Mouse (Mus musculus): Measurements from ENCODE around the gene Fchsd2. TPM values are rescaled to one million over a fixed set of nuclear protein-coding genes. Genes with fewer than 3 reads are reported as not detected.

Gene Fchsd2
- polyA plus RNA-seq, 1 experiment, result 24.9 TPM

- Histone ChIP-seq H3K4me3 (ENCODE audit: low read depth, low read length) (no peak overlapping the region), H3K27me3 (ENCODE audit: control insufficient read depth, insufficient read depth, low read length, poor library complexity, severe bottlenecking) (no peaks in the 10 kb centered on the region), H3K9ac (ENCODE audit: low read depth, poor library complexity, severe bottlenecking) (no peak overlapping the region), H3K9me3 (replicated peaks; ENCODE audit: control insufficient read depth, insufficient read depth, low read length, poor library complexity, severe bottlenecking) (no peaks in the 10 kb centered on the region), H3K36me3 (ENCODE audit: control insufficient read depth, insufficient read depth, low read length, poor library complexity, severe bottlenecking) (no peaks in the 10 kb centered on the region), H3K4me1 (ENCODE audit: control insufficient read depth, insufficient read depth, low read length) (no peaks in the 10 kb centered on the region), H3K27ac (ENCODE audit: insufficient read depth, low read length) (no peak overlapping the region)
- TF ChIP-seq POLR2A (IDR thresholded peaks at IDR 0.05; ENCODE audit: insufficient read depth, low read length) (no peak), CTCF (IDR thresholded peaks at IDR 0.05; ENCODE audit: low read depth, low read length) (no peak), EP300 (IDR thresholded peaks at IDR 0.05; ENCODE audit: insufficient read depth, low read depth, low read length) (no peak)
Observed at GRCm38 (mm10) chr7:101130646-101131045, 38.0 kb downstream of the Fchsd2 start.

GRCm38 (mm10) chr7:101131281-101131680 is 38.6 kb downstream of the Fchsd2 start:
- H3K9ac ChIP-seq (ENCODE audit: low read depth, poor library complexity, severe bottlenecking), result no peak overlapping the region
- no peak for TF ChIP-seq EP300 (IDR thresholded peaks at IDR 0.05; ENCODE audit: insufficient read depth, low read depth, low read length)
- TF ChIP-seq POLR2A (IDR thresholded peaks at IDR 0.05; ENCODE audit: insufficient read depth, low read length), result no peak
- no peak for TF ChIP-seq CTCF (IDR thresholded peaks at IDR 0.05; ENCODE audit: low read depth, low read length)
- no peak overlapping the region for H3K4me3 ChIP-seq (ENCODE audit: low read depth, low read length)
- no peaks in the 10 kb centered on the region for H3K9me3 ChIP-seq (replicated peaks; ENCODE audit: control insufficient read depth, insufficient read depth, low read length, poor library complexity, severe bottlenecking)
- H3K27ac ChIP-seq (ENCODE audit: insufficient read depth, low read length), result no peak overlapping the region
- H3K36me3 ChIP-seq (ENCODE audit: control insufficient read depth, insufficient read depth, low read length, poor library complexity, severe bottlenecking), result no peaks in the 10 kb centered on the region
- no peaks in the 10 kb centered on the region for H3K4me1 ChIP-seq (ENCODE audit: control insufficient read depth, insufficient read depth, low read length)
- no peaks in the 10 kb centered on the region for H3K27me3 ChIP-seq (ENCODE audit: control insufficient read depth, insufficient read depth, low read length, poor library complexity, severe bottlenecking)

GRCm38 (mm10) chr7:101133591-101133990 is 40.9 kb downstream of the Fchsd2 start:
- no peaks in the 10 kb centered on the region for H3K27me3 ChIP-seq (ENCODE audit: control insufficient read depth, insufficient read depth, low read length, poor library complexity, severe bottlenecking)
- H3K9me3 ChIP-seq (replicated peaks; ENCODE audit: control insufficient read depth, insufficient read depth, low read length, poor library complexity, severe bottlenecking), result no peaks in the 10 kb centered on the region
- no peak overlapping the region for H3K27ac ChIP-seq (ENCODE audit: insufficient read depth, low read length)
- no peak for TF ChIP-seq POLR2A (IDR thresholded peaks at IDR 0.05; ENCODE audit: insufficient read depth, low read length)
- no peak for TF ChIP-seq EP300 (IDR thresholded peaks at IDR 0.05; ENCODE audit: insufficient read depth, low read depth, low read length)
- no peak for TF ChIP-seq CTCF (IDR thresholded peaks at IDR 0.05; ENCODE audit: low read depth, low read length)
- H3K4me3 ChIP-seq (ENCODE audit: low read depth, low read length), result no peak overlapping the region
- no peaks in the 10 kb centered on the region for H3K4me1 ChIP-seq (ENCODE audit: control insufficient read depth, insufficient read depth, low read length)
- H3K9ac ChIP-seq (ENCODE audit: low read depth, poor library complexity, severe bottlenecking), result no peak overlapping the region
- H3K36me3 ChIP-seq (ENCODE audit: control insufficient read depth, insufficient read depth, low read length, poor library complexity, severe bottlenecking), result no peaks in the 10 kb centered on the region

GRCm38 (mm10) chr7:101134117-101134516 is 41.5 kb downstream of the Fchsd2 start:
- H3K9ac ChIP-seq (ENCODE audit: low read depth, poor library complexity, severe bottlenecking), result no peak overlapping the region
- TF ChIP-seq POLR2A (IDR thresholded peaks at IDR 0.05; ENCODE audit: insufficient read depth, low read length), result no peak
- H3K4me3 ChIP-seq (ENCODE audit: low read depth, low read length), result no peak overlapping the region
- H3K36me3 ChIP-seq (ENCODE audit: control insufficient read depth, insufficient read depth, low read length, poor library complexity, severe bottlenecking), result no peaks in the 10 kb centered on the region
- H3K9me3 ChIP-seq (replicated peaks; ENCODE audit: control insufficient read depth, insufficient read depth, low read length, poor library complexity, severe bottlenecking), result no peaks in the 10 kb centered on the region
- H3K27me3 ChIP-seq (ENCODE audit: control insufficient read depth, insufficient read depth, low read length, poor library complexity, severe bottlenecking), result no peaks in the 10 kb centered on the region
- no peak overlapping the region for H3K27ac ChIP-seq (ENCODE audit: insufficient read depth, low read length)
- no peaks in the 10 kb centered on the region for H3K4me1 ChIP-seq (ENCODE audit: control insufficient read depth, insufficient read depth, low read length)

- no peak overlapping the region for H3K9ac ChIP-seq (ENCODE audit: low read depth, poor library complexity, severe bottlenecking)
- no peaks in the 10 kb centered on the region for H3K36me3 ChIP-seq (ENCODE audit: control insufficient read depth, insufficient read depth, low read length, poor library complexity, severe bottlenecking)
- H3K27ac ChIP-seq (ENCODE audit: insufficient read depth, low read length), result no peak overlapping the region
- no peaks in the 10 kb centered on the region for H3K4me1 ChIP-seq (ENCODE audit: control insufficient read depth, insufficient read depth, low read length)
- no peak overlapping the region for H3K4me3 ChIP-seq (ENCODE audit: low read depth, low read length)
- TF ChIP-seq EP300 (IDR thresholded peaks at IDR 0.05; ENCODE audit: insufficient read depth, low read depth, low read length) (no peak), CTCF (IDR thresholded peaks at IDR 0.05; ENCODE audit: low read depth, low read length) (no peak)
- H3K27me3 ChIP-seq (ENCODE audit: control insufficient read depth, insufficient read depth, low read length, poor library complexity, severe bottlenecking), result no peaks in the 10 kb centered on the region
- H3K9me3 ChIP-seq (replicated peaks; ENCODE audit: control insufficient read depth, insufficient read depth, low read length, poor library complexity, severe bottlenecking), result no peaks in the 10 kb centered on the region
Observed at GRCm38 (mm10) chr7:101138819-101139218, 46.2 kb downstream of the Fchsd2 start.

- Histone ChIP-seq H3K4me3 (ENCODE audit: low read depth, low read length) (no peak overlapping the region), H3K9ac (ENCODE audit: low read depth, poor library complexity, severe bottlenecking) (no peak overlapping the region), H3K27ac (ENCODE audit: insufficient read depth, low read length) (no peak overlapping the region), H3K36me3 (ENCODE audit: control insufficient read depth, insufficient read depth, low read length, poor library complexity, severe bottlenecking) (no peaks in the 10 kb centered on the region), H3K9me3 (replicated peaks; ENCODE audit: control insufficient read depth, insufficient read depth, low read length, poor library complexity, severe bottlenecking) (no peaks in the 10 kb centered on the region), H3K4me1 (ENCODE audit: control insufficient read depth, insufficient read depth, low read length) (no peaks in the 10 kb centered on the region), H3K27me3 (ENCODE audit: control insufficient read depth, insufficient read depth, low read length, poor library complexity, severe bottlenecking) (no peaks in the 10 kb centered on the region)
- TF ChIP-seq POLR2A (IDR thresholded peaks at IDR 0.05; ENCODE audit: insufficient read depth, low read length), result no peak
- TF ChIP-seq CTCF (IDR thresholded peaks at IDR 0.05; ENCODE audit: low read depth, low read length), result no peak
- TF ChIP-seq EP300 (IDR thresholded peaks at IDR 0.05; ENCODE audit: insufficient read depth, low read depth, low read length), result no peak
Observed at GRCm38 (mm10) chr7:101142907-101143306, 50.2 kb downstream of the Fchsd2 start.
